Mouse (Mus musculus) lung, postnatal 14 days (tissue): ENCODE results near the gene 1700056E22Rik.

Experiments
- DNase-seq: peaks from one replicate; pipeline ENCODE4 v3.0.0; 2021

Gene 1700056E22Rik

GRCm38 (mm10) chr1:184019042-184019721, 14.9 kb downstream of the 1700056E22Rik start:
- no peak for DNase-seq

GRCm38 (mm10) chr1:184017606-184018005, 16.5 kb downstream of the 1700056E22Rik start:
- no peak for DNase-seq

GRCm38 (mm10) chr1:184015995-184016730, 17.9 kb downstream of the 1700056E22Rik start:
- no peak for DNase-seq

GRCm38 (mm10) chr1:184014091-184014490, 20.0 kb downstream of the 1700056E22Rik start:
- DNase-seq, result no peak

- DNase-seq, result no peak
Observed at GRCm38 (mm10) chr1:184013106-184013505, 21.0 kb downstream of the 1700056E22Rik start, which contains the start of gene Dusp10. TSS of gene Dusp10 (plus strand) at chr1:184013302.

- no peak for DNase-seq
Observed at GRCm38 (mm10) chr1:184011311-184011710, 22.8 kb downstream of the 1700056E22Rik start.

GRCm38 (mm10) chr1:184006086-184006485, 28.0 kb downstream of the 1700056E22Rik start:
- DNase-seq, result no peak

- DNase-seq, result peak; percentile 4
Observed at GRCm38 (mm10) chr1:184005315-184006058, 28.6 kb downstream of the 1700056E22Rik start.

GRCm38 (mm10) chr1:184004311-184004710, 29.8 kb downstream of the 1700056E22Rik start:
- no peak for DNase-seq

GRCm38 (mm10) chr1:184002470-184002869, 31.6 kb downstream of the 1700056E22Rik start:
- no peak for DNase-seq

GRCm38 (mm10) chr1:183997207-183997606, 36.9 kb downstream of the 1700056E22Rik start:
- DNase-seq, result no peak

- no peak for DNase-seq
Observed at GRCm38 (mm10) chr1:183991921-183992320, 42.2 kb downstream of the 1700056E22Rik start.

GRCm38 (mm10) chr1:183987711-183988245, 46.3 kb downstream of the 1700056E22Rik start:
- DNase-seq, result no peak
